Mouse (Mus musculus) CH12.LX (cell line): ENCODE data around the gene Srrm1. TPM values are rescaled to one million over a fixed set of nuclear protein-coding genes. Genes with fewer than 3 reads are reported as not detected.

Experiments used
- DNase-seq: peaks from one replicate; pipeline ENCODE4 v3.0.0-alpha.2; 2013; ENCODE audit errors: extremely low read depth
- H3K27ac ChIP-seq: 2 replicates; pipeline ENCODE4 v1.5.1; 2012; ENCODE audit warnings: low read depth, mild to moderate bottlenecking, control low read depth, moderate library complexity; ENCODE audit not compliant: insufficient read depth
- H3K27me3 ChIP-seq: replicated peaks from 2 replicates; pipeline ENCODE3; 2012; ENCODE audit warnings: inconsistent platforms
- H3K36me3 ChIP-seq, 2 experiments: replicated peaks in 1 of 2; 2 replicates each; pipeline versions ENCODE3 to v1.6.1; 2012; ENCODE audit warnings: inconsistent platforms in 1 of 2, low read length in 1 of 2, mild to moderate bottlenecking in 1 of 2, mixed read lengths in 1 of 2, moderate library complexity in 1 of 2; ENCODE audit not compliant: control insufficient read depth in 1 of 2, insufficient read depth in 1 of 2
- H3K4me1 ChIP-seq, 2 experiments: 2 replicates each; pipeline ENCODE4 v1.6.1; 2012; ENCODE audit warnings: inconsistent platforms in 1 of 2, moderate library complexity in 1 of 2; ENCODE audit not compliant: insufficient read depth in 2 of 2, control insufficient read depth in 1 of 2
- H3K4me2 ChIP-seq: 2 replicates; pipeline ENCODE4 v1.6.1; 2012; ENCODE audit warnings: low read depth, mild to moderate bottlenecking, control low read depth; ENCODE audit not compliant: poor library complexity, insufficient read depth, severe bottlenecking
- H3K4me3 ChIP-seq, 3 experiments: fragments of 150-350 bp in 1 of 3; sonication (generic) in 1 of 3; replicated peaks in 1 of 3; 2 replicates each; pipeline versions ENCODE3 to v1.5.1; 2011 to 2012; ENCODE audit warnings: low read depth in 2 of 3, low read length in 2 of 3, mild to moderate bottlenecking in 2 of 3, moderate library complexity in 2 of 3, control low read depth in 1 of 3, improper control_type of control experiment in 1 of 3, inconsistent platforms in 1 of 3, mixed read lengths in 1 of 3; ENCODE audit not compliant: poor library complexity in 1 of 3
- H3K79me2 ChIP-seq: replicated peaks from 2 replicates; pipeline ENCODE4 v1.6.1; 2012; ENCODE audit warnings: mild to moderate bottlenecking, moderate library complexity; ENCODE audit not compliant: control insufficient read depth, poor library complexity, insufficient read depth, severe bottlenecking; ENCODE audit errors: extremely low read depth
- H3K9ac ChIP-seq: 2 replicates; pipeline ENCODE4 v1.6.1; 2012; ENCODE audit warnings: low read depth, mild to moderate bottlenecking, control low read depth, moderate library complexity; ENCODE audit not compliant: insufficient read depth
- H3K9me3 ChIP-seq: replicated peaks from 2 replicates; pipeline ENCODE3; 2012; ENCODE audit warnings: low read length, inconsistent platforms, mixed read lengths
- CHD2 ChIP-seq: IDR thresholded peaks from 2 replicates; pipeline ENCODE4 v1.6.1; 2011; ENCODE audit warnings: low read length, improper control_type of control experiment
- CTCF ChIP-seq, 2 experiments: IDR thresholded peaks in 1 of 2; conservative IDR thresholded peaks in 1 of 2; 2 replicates each; pipeline ENCODE4 v1.5.1; 2011 to 2012; ENCODE audit warnings: low read depth in 2 of 2, low read length in 2 of 2, improper control_type of control experiment in 1 of 2, inconsistent platforms in 1 of 2, mild to moderate bottlenecking in 1 of 2, moderate library complexity in 1 of 2
- E2F4 ChIP-seq: IDR thresholded peaks from 2 replicates; pipeline ENCODE4 v1.6.1; 2011; ENCODE audit warnings: low read depth, low read length, improper control_type of control experiment; ENCODE audit not compliant: insufficient replicate concordance
- GABPA ChIP-seq: IDR thresholded peaks from 2 replicates; pipeline ENCODE4 v1.6.1; 2012; ENCODE audit warnings: low read depth, low read length, improper control_type of control experiment, inconsistent platforms; ENCODE audit not compliant: insufficient replicate concordance
- KAT2A ChIP-seq: IDR thresholded peaks from 2 replicates; pipeline ENCODE4 v1.6.1; 2012; ENCODE audit warnings: low read length, improper control_type of control experiment, inconsistent platforms; ENCODE audit not compliant: insufficient replicate concordance
- MAX ChIP-seq: IDR thresholded peaks from 2 replicates; pipeline ENCODE4 v1.6.1; 2011; ENCODE audit warnings: low read length, improper control_type of control experiment
- MAZ ChIP-seq: IDR thresholded peaks from 2 replicates; pipeline ENCODE4 v1.6.1; 2012; ENCODE audit warnings: low read depth, mild to moderate bottlenecking, inconsistent platforms, low read length, improper control_type of control experiment, moderate library complexity
- MXI1 ChIP-seq: IDR thresholded peaks from 2 replicates; pipeline ENCODE4 v1.6.1; 2011; ENCODE audit warnings: mild to moderate bottlenecking, low read depth, low read length, improper control_type of control experiment
- NELFE ChIP-seq: IDR thresholded peaks from 2 replicates; pipeline ENCODE4 v1.6.1; 2011; ENCODE audit warnings: low read depth, low read length, improper control_type of control experiment
- NRF1 ChIP-seq: IDR thresholded peaks from 2 replicates; pipeline ENCODE4 v1.6.1; 2014; ENCODE audit warnings: low read depth, mild to moderate bottlenecking, inconsistent platforms, low read length, improper control_type of control experiment, moderate library complexity
- POLR2A ChIP-seq: IDR thresholded peaks from 2 replicates; pipeline ENCODE4 v1.6.1; 2011; ENCODE audit warnings: low read depth, mild to moderate bottlenecking, improper control_type of control experiment, low read length
- SMC3 ChIP-seq: IDR thresholded peaks from 2 replicates; pipeline ENCODE4 v1.6.1; 2011; ENCODE audit warnings: low read depth, low read length, improper control_type of control experiment
- TCF12 ChIP-seq: IDR thresholded peaks from 2 replicates; pipeline ENCODE4 v1.6.1; 2014; ENCODE audit warnings: low read depth, mild to moderate bottlenecking, inconsistent platforms, low read length, improper control_type of control experiment
- USF1 ChIP-seq: IDR thresholded peaks from 2 replicates; pipeline ENCODE4 v1.6.1; 2014; ENCODE audit warnings: low read depth, mild to moderate bottlenecking, inconsistent platforms, low read length, improper control_type of control experiment
- USF2 ChIP-seq: conservative IDR thresholded peaks from 2 replicates; pipeline ENCODE4 v1.6.1; 2011; ENCODE audit warnings: low read depth, low read length, improper control_type of control experiment
- ZMIZ1 ChIP-seq: IDR thresholded peaks from 2 replicates; pipeline ENCODE4 v1.6.1; 2012; ENCODE audit warnings: low read depth, mild to moderate bottlenecking, inconsistent platforms, low read length, improper control_type of control experiment
- ZNF384 ChIP-seq: IDR thresholded peaks from 2 replicates; pipeline ENCODE4 v1.6.1; 2012; ENCODE audit warnings: low read depth, low read length, improper control_type of control experiment, inconsistent platforms
- dilution Hi-C: fragments of 300-500 bp; cut with MboI; formaldehyde crosslinking; loops from 2 replicates; pipeline ENCODE4 v1.14.3; 2020; ENCODE audit warnings: low sequenced_read_pairs; ENCODE audit not compliant: extremely low pct_unique_long_range_greater_than_20kb, extremely low pct_ligation_motif_present
- in situ Hi-C: fragments of 300-500 bp; cut with MboI; formaldehyde crosslinking; loops from 3 replicates; pipeline ENCODE4 v1.14.3; 2019; ENCODE audit warnings: low sequenced_read_pairs, low pct_ligation_motif_present, low pct_unique_long_range_greater_than_20kb, mixed read lengths
- polyA plus RNA-seq: library from polyadenylated mRNA; unstranded; fragments of >175 nt; gene quantifications from 2 replicates; pipeline ENCODE4 v1.2.1, GENCODE M21; 2012; ENCODE audit warnings: low read depth; ENCODE audit not compliant: insufficient read length
- total RNA-seq, 2 experiments: library from RNA; depleted of rRNA; stranded (reverse); fragments of 300-350 nt in 1 of 2; fragments of >200 nt in 1 of 2; gene quantifications; 2 replicates each; pipeline ENCODE4 v1.2.3; 2012 to 2014

The Srrm1 gene
- total and polyA plus RNA-seq, 3 experiments, result 14.2 to 180 (median 23.6) TPM

DNA sequence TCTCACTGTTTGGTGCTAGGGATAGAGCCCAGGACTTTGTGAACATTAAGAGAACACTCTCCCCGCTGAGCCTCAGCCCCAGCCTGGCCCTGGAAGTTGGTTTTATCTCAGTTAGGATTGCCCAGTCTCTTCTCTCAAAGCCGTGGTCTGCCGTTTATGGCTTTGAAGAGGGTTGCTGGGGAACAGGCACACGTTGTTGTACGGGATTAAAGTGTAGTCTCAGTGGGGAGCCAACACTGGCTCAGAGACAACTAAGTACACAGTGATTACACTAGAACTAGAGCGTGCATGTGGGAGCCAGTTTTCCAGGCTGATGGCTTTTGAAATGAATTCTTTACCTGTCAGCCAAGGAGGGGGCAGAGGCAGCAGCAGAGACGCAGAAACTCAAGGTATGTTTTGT is 48.8 kb upstream of the Srrm1 start:
- Histone ChIP-seq H3K4me2 (no peak overlapping the region), H3K4me3 (no peak overlapping the region), H3K79me2 (no peaks in the 10 kb centered on the region)
- no peak for DNase-seq
- no peak for TF ChIP-seq TCF12
- TF ChIP-seq NRF1, result no peak
- TF ChIP-seq CHD2, result no peak
- TF ChIP-seq E2F4, result no peak
- TF ChIP-seq ZNF384, result no peak
- no peak for TF ChIP-seq NELFE
- no peak for TF ChIP-seq MAZ
- TF ChIP-seq, all 38 proteins: peak for 0
- H3K9ac ChIP-seq, result no peak overlapping the region
- dilution Hi-C loops, result no loop called here
- H3K9me3 ChIP-seq, result no peaks in the 10 kb centered on the region
- H3K27me3 ChIP-seq, result no peaks in the 10 kb centered on the region
- in situ Hi-C loops, result no loop called here
- H3K4me1 ChIP-seq, result peaks cover 0 to 11% of the 10 kb centered on the region in 2 experiments; a peak in 2 of 4 replicates
- H3K36me3 ChIP-seq, result no peaks in the 10 kb centered on the region
- H3K27ac ChIP-seq, result no peak overlapping the region

DNA sequence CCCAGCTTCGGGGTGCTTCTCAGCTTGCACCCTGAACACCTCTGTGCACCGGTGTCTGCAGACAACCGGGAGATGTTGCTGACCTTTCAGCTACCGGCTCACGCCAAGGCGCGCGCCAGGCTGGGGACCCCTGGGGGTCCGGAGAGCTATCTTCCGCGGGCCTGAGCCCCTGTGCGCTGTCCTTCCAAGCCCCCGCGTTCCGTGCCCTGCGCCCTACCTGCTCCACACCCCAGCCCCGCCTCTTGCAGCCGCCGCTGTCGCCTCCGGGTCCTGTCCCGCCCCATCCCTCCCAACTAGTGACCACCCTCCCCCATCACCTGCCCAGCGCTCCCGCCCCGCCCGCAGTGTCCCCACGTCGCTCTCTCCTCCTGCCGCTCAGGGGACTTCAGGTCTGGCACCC is 44.9 kb upstream of the Srrm1 start, which contains the start of gene Ncmap:
Gene Ncmap (minus strand): TSS at position 237 of the 400 bp plus-strand sequence.
- Histone ChIP-seq H3K4me1 (peaks cover 0 to 3% of the 10 kb centered on the region in 2 experiments; a peak in 2 of 4 replicates), H3K9ac (no peak within 1 kb of the TSS), H3K4me2 (no peak within 1 kb of the TSS), H3K79me2 (no peaks in the 10 kb centered on the region), H3K4me3 (no peak within 1 kb of the TSS), H3K9me3 (peaks cover 2% of the 10 kb centered on the region), H3K27ac (no peak within 1 kb of the TSS), H3K36me3 (no peaks in the 10 kb centered on the region), H3K27me3 (peaks cover 2% of the 10 kb centered on the region)
- in situ Hi-C loops, result no loop called here
- dilution Hi-C loops, result no loop called here
- no peak for TF ChIP-seq KAT2A
- TF ChIP-seq GABPA, result no peak
- TF ChIP-seq SMC3, result no peak
- TF ChIP-seq CTCF (conservative IDR thresholded peaks at IDR 0.05 in 1 of 2, IDR thresholded peaks at IDR 0.05 in 1 of 2; ENCODE audit: low read depth in 2 of 2, low read length in 2 of 2), result no peak
- TF ChIP-seq USF1, result no peak
- TF ChIP-seq E2F4, result no peak
- no peak for TF ChIP-seq USF2
- no peak for TF ChIP-seq MAX
- TF ChIP-seq MXI1, result no peak
- TF ChIP-seq NRF1, result no peak
- TF ChIP-seq POLR2A, result no peak
- no peak for TF ChIP-seq ZMIZ1
- TF ChIP-seq TCF12, result no peak
- TF ChIP-seq CHD2, result no peak
- no peak for DNase-seq
